Mouse (Mus musculus) forebrain, embryonic 14.5 days (tissue): ENCODE measurements at regions not wholly inside any gene's neighbourhood (a gene's known extent, or its start where the extent isn't known, plus 50 kb on each side); places are given as distances from the start of the nearest gene placed in this dataset.

Experiments
- ATAC-seq: fragments of 200-750 bp; cut with Nextera tagmentation; 2 replicates; pipeline ENCODE4 v1.8.0; 2017; ENCODE audit warnings: mild to moderate bottlenecking, moderate library complexity
- DNase-seq: peaks from one replicate; pipeline ENCODE4 v3.0.0-alpha.2; 2015; ENCODE audit warnings: low spot score
- H3K27ac ChIP-seq: fragments of 300-500 bp; sonication (generic); 2 replicates; pipeline ENCODE4 v1.5.1; 2014; ENCODE audit warnings: low read depth, mild to moderate bottlenecking, control low read depth, low read length, moderate library complexity
- H3K27me3 ChIP-seq: fragments of 300-500 bp; sonication (generic); replicated peaks from 2 replicates; pipeline ENCODE4 v1.6.1; 2014; ENCODE audit warnings: low read length, control low read depth, mixed read lengths; ENCODE audit not compliant: control insufficient read depth, insufficient read depth
- H3K36me3 ChIP-seq: fragments of 300-500 bp; sonication (generic); 2 replicates; pipeline ENCODE4 v1.6.1; 2014; ENCODE audit warnings: low read length, control low read depth; ENCODE audit not compliant: control insufficient read depth, insufficient read depth
- H3K4me1 ChIP-seq: fragments of 300-500 bp; sonication (generic); 2 replicates; pipeline ENCODE4 v1.6.1; 2014; ENCODE audit warnings: antibody characterized with exemption, low read length, control low read depth; ENCODE audit not compliant: control insufficient read depth, insufficient read depth
- H3K4me2 ChIP-seq: fragments of 300-500 bp; sonication (generic); 2 replicates; pipeline ENCODE4 v1.6.1; 2014; ENCODE audit warnings: mild to moderate bottlenecking, control low read depth, low read length
- H3K4me3 ChIP-seq: fragments of 300-500 bp; sonication (generic); 2 replicates; pipeline ENCODE4 v1.5.1; 2014; ENCODE audit warnings: low read depth, low read length, control low read depth
- H3K9ac ChIP-seq: fragments of 300-500 bp; sonication (generic); 2 replicates; pipeline ENCODE4 v1.6.1; 2014; ENCODE audit warnings: mild to moderate bottlenecking, low read length, control low read depth, moderate library complexity
- H3K9me3 ChIP-seq: fragments of 300-500 bp; sonication (generic); replicated peaks from 2 replicates; pipeline ENCODE4 v1.6.1; 2016; ENCODE audit warnings: low read length, control low read depth, mixed read lengths; ENCODE audit not compliant: control insufficient read depth
- WGBS: fragments of 180-500 bp; shearing (Covaris S2); extraction: QIAGEN DNeasy Blood & Tissue Kit; methylation state at CpG from one replicate; pipeline ENCODE4 v1.1.7; 2014; 5-methylcytosine and 5-hydroxymethylcytosine counted together

GRCm38 (mm10) chr1:69350417-69350816 is 242.6 kb upstream of the Erbb4 start:
- no peaks in the 10 kb centered on the region for H3K27me3 ChIP-seq
- 95% methylated on average over 2 of the region's 2 CpGs for WGBS
- no peaks in the 10 kb centered on the region for H3K9me3 ChIP-seq
- no peaks in the 10 kb centered on the region for H3K4me1 ChIP-seq
- ATAC-seq = no peak
- H3K9ac ChIP-seq = no peak overlapping the region
- H3K4me3 ChIP-seq = no peak overlapping the region
- DNase-seq = no peak
- H3K27ac ChIP-seq = no peak overlapping the region
- H3K4me2 ChIP-seq = no peak overlapping the region
- no peaks in the 10 kb centered on the region for H3K36me3 ChIP-seq

GRCm38 (mm10) chr1:69349826-69350225 is 242.0 kb upstream of the Erbb4 start:
- Histone ChIP-seq H3K9me3 (no peaks in the 10 kb centered on the region), H3K4me2 (no peak overlapping the region), H3K9ac (no peak overlapping the region), H3K4me1 (no peaks in the 10 kb centered on the region), H3K4me3 (no peak overlapping the region), H3K36me3 (no peaks in the 10 kb centered on the region), H3K27ac (no peak overlapping the region), H3K27me3 (no peaks in the 10 kb centered on the region)
- no peak for ATAC-seq
- WGBS = 83% methylated on average over 6 of the region's 6 CpGs
- no peak for DNase-seq

GRCm38 (mm10) chr1:69342100-69342499 is 234.2 kb upstream of the Erbb4 start:
- WGBS = 95% methylated on average over 4 of the region's 4 CpGs
- DNase-seq = no peak
- no peaks in the 10 kb centered on the region for H3K27me3 ChIP-seq
- ATAC-seq = no peak
- H3K9ac ChIP-seq = no peak overlapping the region
- no peak overlapping the region for H3K4me2 ChIP-seq
- H3K36me3 ChIP-seq = no peaks in the 10 kb centered on the region
- H3K27ac ChIP-seq = no peak overlapping the region
- no peak overlapping the region for H3K4me3 ChIP-seq
- H3K9me3 ChIP-seq = no peaks in the 10 kb centered on the region
- no peaks in the 10 kb centered on the region for H3K4me1 ChIP-seq

- 95% methylated on average over 4 of the region's 4 CpGs for WGBS
- Histone ChIP-seq H3K9me3 (no peaks in the 10 kb centered on the region), H3K36me3 (no peaks in the 10 kb centered on the region), H3K27ac (no peak overlapping the region), H3K4me1 (no peaks in the 10 kb centered on the region), H3K27me3 (no peaks in the 10 kb centered on the region), H3K4me2 (no peak overlapping the region), H3K9ac (no peak overlapping the region), H3K4me3 (no peak overlapping the region)
- no peak for DNase-seq
- no peak for ATAC-seq
These were observed 232.6 kb upstream of the Erbb4 start for GRCm38 (mm10) chr1:69340481-69340880.

- Histone ChIP-seq H3K4me2 (peak overlapping the region; percentile 40), H3K4me3 (no peak overlapping the region; the same call in 1 of the 2 replicates), H3K4me1 (no peaks in the 10 kb centered on the region), H3K36me3 (no peaks in the 10 kb centered on the region), H3K9me3 (no peaks in the 10 kb centered on the region), H3K27me3 (no peaks in the 10 kb centered on the region), H3K9ac (no peak overlapping the region), H3K27ac (no peak overlapping the region)
- WGBS = 22% methylated on average over 11 of the region's 11 CpGs
- DNase-seq (peak; percentile 76), ATAC-seq (peak; percentile 69; the same call in 1 of the 2 replicates)
These were observed 223.8 kb upstream of the Erbb4 start for GRCm38 (mm10) chr1:69331418-69332254.

- Histone ChIP-seq H3K4me3 (no peak overlapping the region), H3K9ac (no peak overlapping the region), H3K36me3 (no peaks in the 10 kb centered on the region), H3K27ac (no peak overlapping the region), H3K4me1 (no peaks in the 10 kb centered on the region), H3K9me3 (no peaks in the 10 kb centered on the region), H3K27me3 (no peaks in the 10 kb centered on the region), H3K4me2 (no peak overlapping the region)
- ATAC-seq = no peak; the same call in 1 of the 2 replicates
- 77% methylated on average over 3 of the region's 3 CpGs for WGBS
- DNase-seq = peak; percentile 54
These were observed 221.5 kb upstream of the Erbb4 start for GRCm38 (mm10) chr1:69329399-69329798.

- H3K36me3 ChIP-seq = no peaks in the 10 kb centered on the region
These were observed 218.9 kb upstream of the Erbb4 start for GRCm38 (mm10) chr1:69326711-69327110.

GRCm38 (mm10) chr1:69319526-69319925 is 211.7 kb upstream of the Erbb4 start:
- Histone ChIP-seq H3K36me3 (no peaks in the 10 kb centered on the region), H3K4me3 (no peak overlapping the region), H3K4me2 (no peak overlapping the region), H3K27me3 (no peaks in the 10 kb centered on the region), H3K27ac (no peak overlapping the region), H3K9me3 (no peaks in the 10 kb centered on the region), H3K4me1 (no peaks in the 10 kb centered on the region), H3K9ac (no peak overlapping the region)
- DNase-seq (no peak), ATAC-seq (no peak)
- 20% methylated on average over 3 of the region's 3 CpGs for WGBS

More at GRCm38 (mm10) chr1:69326711-69327110, 218.9 kb upstream of the Erbb4 start:
- Histone ChIP-seq H3K9ac (no peak overlapping the region), H3K4me1 (no peaks in the 10 kb centered on the region), H3K4me2 (no peak overlapping the region), H3K27ac (no peak overlapping the region), H3K4me3 (no peak overlapping the region), H3K9me3 (no peaks in the 10 kb centered on the region), H3K27me3 (no peaks in the 10 kb centered on the region)
- 92% methylated on average over 8 of the region's 8 CpGs for WGBS
- ATAC-seq = no peak
- no peak for DNase-seq

- no peaks in the 10 kb centered on the region for H3K9me3 ChIP-seq
- H3K4me2 ChIP-seq = no peak overlapping the region
- no peaks in the 10 kb centered on the region for H3K27me3 ChIP-seq
- no peak overlapping the region for H3K9ac ChIP-seq
- H3K36me3 ChIP-seq = no peaks in the 10 kb centered on the region
- ATAC-seq (no peak), DNase-seq (no peak)
- 85% methylated on average over 3 of the region's 3 CpGs for WGBS
- H3K4me3 ChIP-seq = no peak overlapping the region
- H3K4me1 ChIP-seq = no peaks in the 10 kb centered on the region
- H3K27ac ChIP-seq = no peak overlapping the region
These were observed 189.0 kb upstream of the Erbb4 start for GRCm38 (mm10) chr1:69296816-69297215.
